Mouse (Mus musculus) embryonic facial prominence, embryonic 11.5 days (tissue): ENCODE measurements around the gene Bloc1s2. TPM values are rescaled to one million over a fixed set of nuclear protein-coding genes. Genes with fewer than 3 reads are reported as not detected.
A peak's percentile ranks its signal among the peaks of the same experiment; 100 is the strongest.
"Not testable (repeated sequence)": the region's sequence is repeated elsewhere in the genome, so short reads cannot be mapped to it uniquely, and the experiment has no call there.

ENCODE experiments used
- ATAC-seq: fragments of 200-750 bp; cut with Nextera tagmentation; replicated peaks from 2 replicates; pipeline ENCODE4 v1.8.0; 2017; ENCODE audit warnings: low read depth; ENCODE audit not compliant: insufficient number of reproducible peaks, low FRiP score, low TSS enrichment
- DNase-seq: peaks from one replicate; pipeline ENCODE4 v3.0.0-alpha.2; 2015; ENCODE audit warnings: low spot score
- H3K27ac ChIP-seq: fragments of 300-500 bp; sonication (generic); replicated peaks from 2 replicates; pipeline ENCODE4 v1.5.1; 2014; ENCODE audit warnings: mild to moderate bottlenecking, low read depth, low read length, control low read depth
- H3K27me3 ChIP-seq: fragments of 300-500 bp; sonication (generic); 2 replicates; pipeline ENCODE4 v1.6.1; 2014; ENCODE audit warnings: mild to moderate bottlenecking, low read length, moderate library complexity, mixed read lengths; ENCODE audit not compliant: control insufficient read depth, insufficient read depth
- H3K36me3 ChIP-seq: fragments of 300-500 bp; sonication (generic); replicated peaks from 2 replicates; pipeline ENCODE4 v1.6.1; 2014; ENCODE audit warnings: low read depth, mild to moderate bottlenecking, low read length, moderate library complexity, mixed read lengths; ENCODE audit not compliant: control insufficient read depth, insufficient read depth
- H3K4me1 ChIP-seq: fragments of 300-500 bp; sonication (generic); 2 replicates; pipeline ENCODE4 v1.6.1; 2014; ENCODE audit warnings: low read length, mixed read lengths; ENCODE audit not compliant: control insufficient read depth, insufficient read depth
- H3K4me2 ChIP-seq: fragments of 300-500 bp; sonication (generic); 2 replicates; pipeline ENCODE4 v1.6.1; 2014; ENCODE audit warnings: low read depth, mild to moderate bottlenecking, control low read depth, low read length, moderate library complexity
- H3K4me3 ChIP-seq: fragments of 300-500 bp; sonication (generic); 2 replicates; pipeline ENCODE4 v1.5.1; 2014; ENCODE audit warnings: low read depth, low read length, control low read depth
- H3K9ac ChIP-seq: fragments of 300-500 bp; sonication (generic); replicated peaks from 2 replicates; pipeline ENCODE4 v1.6.1; 2014; ENCODE audit warnings: mild to moderate bottlenecking, control low read depth, low read length
- H3K9me3 ChIP-seq: fragments of 300-500 bp; sonication (generic); replicated peaks from 2 replicates; pipeline ENCODE4 v1.6.1; 2016; ENCODE audit warnings: mild to moderate bottlenecking, low read length, inconsistent platforms, mixed read lengths; ENCODE audit not compliant: control insufficient read depth
- WGBS: fragments of 180-500 bp; shearing (Covaris S2); extraction: QIAGEN DNeasy Blood & Tissue Kit; methylation state at CpG from one replicate; pipeline ENCODE4 v1.1.7; 2014; 5-methylcytosine and 5-hydroxymethylcytosine counted together
- polyA plus RNA-seq: library from polyadenylated mRNA; unstranded; fragments of >200 nt; fragmentation: Nextera tagmentation; extraction: Ambion mirVana; gene quantifications from 2 replicates; pipeline ENCODE4 v1.2.1, GENCODE M21; 2014

Gene Bloc1s2
- polyA plus RNA-seq, 1 experiment from 2014 or later, result 104 TPM

- no peak overlapping the region for H3K27ac ChIP-seq
- no peak overlapping the region for H3K9ac ChIP-seq
- DNase-seq (no peak), ATAC-seq (no peak)
- H3K4me3 ChIP-seq, result no peak overlapping the region
- no peaks in the 10 kb centered on the region for H3K4me1 ChIP-seq
- no peaks in the 10 kb centered on the region for H3K27me3 ChIP-seq
- WGBS, result 91% methylated on average over 7 of the region's 7 CpGs
- no peak overlapping the region for H3K4me2 ChIP-seq
- peaks cover 3% of the 10 kb centered on the region for H3K36me3 ChIP-seq
- H3K9me3 ChIP-seq, result no peaks in the 10 kb centered on the region
Observed at GRCm38 (mm10) chr19:44121137-44121536, 25.1 kb downstream of the Bloc1s2 start.

GRCm38 (mm10) chr19:44120686-44121085 lies 25.6 kb downstream of the Bloc1s2 start:
- not testable (repeated sequence) for H3K9me3 ChIP-seq, ATAC-seq, H3K27ac ChIP-seq, H3K36me3 ChIP-seq, H3K4me1 ChIP-seq, DNase-seq, H3K9ac ChIP-seq, H3K4me2 ChIP-seq, H3K4me3 ChIP-seq, H3K27me3 ChIP-seq
- WGBS, result 88% methylated on average over 7 of the region's 9 CpGs

GRCm38 (mm10) chr19:44117793-44118192 lies 28.5 kb downstream of the Bloc1s2 start:
- no peak overlapping the region for H3K9ac ChIP-seq
- H3K4me3 ChIP-seq, result no peak overlapping the region
- H3K4me2 ChIP-seq, result no peak overlapping the region
- no peak for DNase-seq
- no peak for ATAC-seq
- no peaks in the 10 kb centered on the region for H3K27me3 ChIP-seq
- no peaks in the 10 kb centered on the region for H3K4me1 ChIP-seq
- no peak overlapping the region for H3K27ac ChIP-seq
- H3K36me3 ChIP-seq, result peaks cover 3% of the 10 kb centered on the region
- H3K9me3 ChIP-seq, result no peaks in the 10 kb centered on the region

- Histone ChIP-seq H3K36me3 (peaks cover 3% of the 10 kb centered on the region), H3K9ac (no peak overlapping the region), H3K4me2 (no peak overlapping the region), H3K27me3 (no peaks in the 10 kb centered on the region), H3K27ac (no peak overlapping the region), H3K9me3 (no peaks in the 10 kb centered on the region), H3K4me3 (no peak overlapping the region), H3K4me1 (no peaks in the 10 kb centered on the region)
- 65% methylated on average over 7 of the region's 7 CpGs for WGBS
- ATAC-seq, result no peak
- DNase-seq, result peak; percentile 39
Observed at GRCm38 (mm10) chr19:44111706-44112105, 34.5 kb downstream of the Bloc1s2 start.

- Histone ChIP-seq H3K27ac (no peak overlapping the region), H3K9me3 (no peaks in the 10 kb centered on the region), H3K4me3 (no peak overlapping the region), H3K9ac (no peak overlapping the region), H3K27me3 (no peaks in the 10 kb centered on the region), H3K4me1 (no peaks in the 10 kb centered on the region), H3K4me2 (no peak overlapping the region), H3K36me3 (peaks cover 3% of the 10 kb centered on the region)
- 86% methylated on average over 9 of the region's 9 CpGs for WGBS
- DNase-seq (no peak), ATAC-seq (no peak)
Observed at GRCm38 (mm10) chr19:44110356-44110755, 35.9 kb downstream of the Bloc1s2 start.

- ATAC-seq, result no peak
- Histone ChIP-seq H3K36me3 (no peaks in the 10 kb centered on the region; the same call in 1 of the 2 replicates), H3K27me3 (no peaks in the 10 kb centered on the region)
Observed at GRCm38 (mm10) chr19:44108996-44109395, 37.2 kb downstream of the Bloc1s2 start.

GRCm38 (mm10) chr19:44107661-44108521 lies 38.4 kb downstream of the Bloc1s2 start:
- peak overlapping the region; percentile 74 for H3K4me2 ChIP-seq
- H3K4me3 ChIP-seq, result peak overlapping the region; percentile 97
- ATAC-seq, result peak; percentile 17; the same call in 1 of the 2 replicates
- DNase-seq, result peak; percentile 3
- no peaks in the 10 kb centered on the region for H3K27me3 ChIP-seq
- 0 out of 2 replicates have a peak overlapping the region, but pooled peaks have one; percentile 53 for H3K27ac ChIP-seq
- peak overlapping the region; percentile 90 for H3K9ac ChIP-seq
- H3K9me3 ChIP-seq, result no peaks in the 10 kb centered on the region
- H3K36me3 ChIP-seq, result no peaks in the 10 kb centered on the region; the same call in 1 of the 2 replicates
- 30% methylated on average over 22 of the region's 22 CpGs for WGBS
- H3K4me1 ChIP-seq, result no peaks in the 10 kb centered on the region

More at GRCm38 (mm10) chr19:44108996-44109395, 37.2 kb downstream of the Bloc1s2 start:
- Histone ChIP-seq H3K4me1 (no peaks in the 10 kb centered on the region), H3K27ac (no peak overlapping the region), H3K9me3 (no peaks in the 10 kb centered on the region), H3K4me2 (no peak overlapping the region), H3K4me3 (no peak overlapping the region), H3K9ac (no peak overlapping the region)
- DNase-seq, result no peak
